ENCODE assay signal across 8 mouse cellular contexts in genomic region chr12:79022882-79023281, GRCm38 (mm10). TPM values are rescaled to one million over a fixed set of nuclear protein-coding genes. Genes with fewer than 3 reads are reported as not detected.
DNase-seq lines count a peak whose midpoint lies in the region; ATAC-seq and TF ChIP-seq lines count a peak whose summit lies in the region.

No protein-coding gene starts in this region.

- H3K4me3 ChIP-seq in midbrain, embryonic 10.5 days = no peak overlapping the region
- no peak overlapping the region for H3K4me3 ChIP-seq in midbrain, embryonic 13.5 days (replicated peaks)
- H3K4me3 ChIP-seq in bone marrow macrophage, adult 2 months (ENCODE audit: insufficient read depth, low read length) = no peak overlapping the region
- no peak overlapping the region for H3K4me3 ChIP-seq in forebrain, embryonic 16.5 days (replicated peaks; ENCODE audit: low read length)

- TF ChIP-seq POLR2A in bone marrow macrophage, adult 2 months (IDR thresholded peaks at IDR 0.05; ENCODE audit: borderline replicate concordance, low read depth, low read length) = no peak

- H3K9ac ChIP-seq in midbrain, embryonic 13.5 days (replicated peaks) = no peak overlapping the region
- no peak overlapping the region for H3K9ac ChIP-seq in forebrain, embryonic 16.5 days (replicated peaks; ENCODE audit: low read depth, low read length)

- no peaks in the 10 kb centered on the region for H3K9me3 ChIP-seq in midbrain, embryonic 10.5 days (replicated peaks)
- H3K9me3 ChIP-seq in midbrain, embryonic 13.5 days = no peaks in the 10 kb centered on the region
- H3K9me3 ChIP-seq in forebrain, embryonic 16.5 days (ENCODE audit: control insufficient read depth, low read length) = no peaks in the 10 kb centered on the region

- TF ChIP-seq CTCF in bone marrow macrophage, adult 2 months (IDR thresholded peaks at IDR 0.05; ENCODE audit: low read depth, low read length) = peak; percentile 83

- H3K27ac ChIP-seq in midbrain, embryonic 10.5 days (replicated peaks) = no peak overlapping the region
- H3K27ac ChIP-seq in midbrain, embryonic 13.5 days = no peak overlapping the region
- no peak overlapping the region for H3K27ac ChIP-seq in bone marrow macrophage, adult 2 months (ENCODE audit: insufficient read depth, low read depth, low read length)
- no peak overlapping the region for H3K27ac ChIP-seq in forebrain, embryonic 16.5 days (ENCODE audit: low read length)

- intact Hi-C loops in left cerebral cortex, postnatal 36 days (cut with DNase I) = loop anchor here (2.0 kb wide), 2 partner anchors 70 to 104 kb away; no protein-coding TSS in a partner anchor

- H3K4me2 ChIP-seq in midbrain, embryonic 13.5 days (replicated peaks) = no peak overlapping the region
- H3K4me2 ChIP-seq in forebrain, embryonic 16.5 days (ENCODE audit: low read length) = no peak overlapping the region

- no peaks in the 10 kb centered on the region for H3K27me3 ChIP-seq in midbrain, embryonic 10.5 days (ENCODE audit: low read depth, poor library complexity, severe bottlenecking)
- no peaks in the 10 kb centered on the region; the same call in 1 of the 2 replicates for H3K27me3 ChIP-seq in midbrain, embryonic 13.5 days
- H3K27me3 ChIP-seq in forebrain, embryonic 16.5 days (replicated peaks; ENCODE audit: control insufficient read depth, insufficient read depth, low read length) = no peaks in the 10 kb centered on the region

- peak; percentile 60 for DNase-seq in midbrain, embryonic 10.5 days (ENCODE audit: low spot score)
- DNase-seq in kidney, adult 11 months = peak; percentile 70
- DNase-seq in left cerebral cortex, postnatal 36 days (ENCODE audit: low spot score in 2 of 2) = peak; percentile 52 to 54
- peak; percentile 84 for DNase-seq in retina, embryonic 14.5 days (ENCODE audit: low spot score)
- DNase-seq in yolk sac, embryonic 10.5 days (ENCODE audit: low spot score) = peak; percentile 69

- H3K36me3 ChIP-seq in midbrain, embryonic 10.5 days = no peaks in the 10 kb centered on the region
- no peaks in the 10 kb centered on the region for H3K36me3 ChIP-seq in midbrain, embryonic 13.5 days
- no peaks in the 10 kb centered on the region for H3K36me3 ChIP-seq in forebrain, embryonic 16.5 days (ENCODE audit: control insufficient read depth, insufficient read depth)

- no peak for ATAC-seq in midbrain, embryonic 13.5 days
- peak; percentile 43; the same call in 1 of the 2 replicates for ATAC-seq in forebrain, embryonic 16.5 days

- peaks cover 4% of the 10 kb centered on the region; the same call in 1 of the 2 replicates for H3K4me1 ChIP-seq in midbrain, embryonic 10.5 days
- H3K4me1 ChIP-seq in midbrain, embryonic 13.5 days (replicated peaks) = no peaks in the 10 kb centered on the region
- H3K4me1 ChIP-seq in bone marrow macrophage, adult 2 months (ENCODE audit: control insufficient read depth, insufficient read depth, low read length) = peaks cover 9% of the 10 kb centered on the region
- no peaks in the 10 kb centered on the region for H3K4me1 ChIP-seq in forebrain, embryonic 16.5 days (replicated peaks; ENCODE audit: control insufficient read depth, insufficient read depth, low read length)

- WGBS in midbrain, embryonic 10.5 days = 9% methylated on average over 3 of the region's 3 CpGs
- 10% methylated on average over 3 of the region's 3 CpGs for WGBS in midbrain, embryonic 13.5 days
- 6% methylated on average over 3 of the region's 3 CpGs for WGBS in forebrain, embryonic 16.5 days

RNA-seq across cellular contexts. Expression of gene Plekhh1, which starts 6.1 kb away (rescaled TPM):
- polyA plus RNA-seq in midbrain, embryonic 10.5 days (2016; fragmentation: Nextera tagmentation; extraction: Ambion mirVana) = 7.9 and 8.4 TPM in 2 replicates
- 3.2 and 4.0 TPM in 2 replicates for polyA plus RNA-seq in midbrain, embryonic 13.5 days (2015; fragmentation: Nextera tagmentation; extraction: Ambion mirVana)
- 0.17 and 0.25 TPM in 2 replicates for polyA plus RNA-seq in bone marrow macrophage, adult 2 months (2012; ENCODE audit: insufficient read depth, insufficient read length, missing spikeins)
- 2.1 and 2.5 TPM in 2 replicates for polyA plus RNA-seq in forebrain, embryonic 16.5 days (2015; fragmentation: Nextera tagmentation; extraction: Ambion mirVana)
- total RNA-seq in left cerebral cortex, postnatal 36 days (2021) = 10 to 100 TPM; 11.3 to 23.6 TPM

RNA-seq across cellular contexts. Expression of gene Tmem229b, which starts 15.5 kb away (rescaled TPM):
- 5.3 and 6.1 TPM in 2 replicates for polyA plus RNA-seq in midbrain, embryonic 10.5 days (2016; fragmentation: Nextera tagmentation; extraction: Ambion mirVana)
- polyA plus RNA-seq in midbrain, embryonic 13.5 days (2015; fragmentation: Nextera tagmentation; extraction: Ambion mirVana) = 41.2 and 41.8 TPM in 2 replicates
- polyA plus RNA-seq in bone marrow macrophage, adult 2 months (2012; ENCODE audit: insufficient read depth, insufficient read length, missing spikeins) = 47.9 and 60.9 TPM in 2 replicates
- 62.1 and 66.7 TPM in 2 replicates for polyA plus RNA-seq in forebrain, embryonic 16.5 days (2015; fragmentation: Nextera tagmentation; extraction: Ambion mirVana)
- 10 to 100 TPM; 29.6 to 33.1 TPM for total RNA-seq in left cerebral cortex, postnatal 36 days (2021)
